Mouse (Mus musculus) spleen, postnatal 10 days (tissue): ENCODE data around the gene Chid1.
"Not testable (repeated sequence)": the region's sequence is repeated elsewhere in the genome, so short reads cannot be mapped to it uniquely, and the experiment has no call there.

ENCODE experiments used
- DNase-seq, 2 experiments: peaks; one replicate each; pipeline ENCODE4 v3.0.0; 2021 to 2022; ENCODE audit warnings: low spot score in 2 of 2

The Chid1 gene

DNA sequence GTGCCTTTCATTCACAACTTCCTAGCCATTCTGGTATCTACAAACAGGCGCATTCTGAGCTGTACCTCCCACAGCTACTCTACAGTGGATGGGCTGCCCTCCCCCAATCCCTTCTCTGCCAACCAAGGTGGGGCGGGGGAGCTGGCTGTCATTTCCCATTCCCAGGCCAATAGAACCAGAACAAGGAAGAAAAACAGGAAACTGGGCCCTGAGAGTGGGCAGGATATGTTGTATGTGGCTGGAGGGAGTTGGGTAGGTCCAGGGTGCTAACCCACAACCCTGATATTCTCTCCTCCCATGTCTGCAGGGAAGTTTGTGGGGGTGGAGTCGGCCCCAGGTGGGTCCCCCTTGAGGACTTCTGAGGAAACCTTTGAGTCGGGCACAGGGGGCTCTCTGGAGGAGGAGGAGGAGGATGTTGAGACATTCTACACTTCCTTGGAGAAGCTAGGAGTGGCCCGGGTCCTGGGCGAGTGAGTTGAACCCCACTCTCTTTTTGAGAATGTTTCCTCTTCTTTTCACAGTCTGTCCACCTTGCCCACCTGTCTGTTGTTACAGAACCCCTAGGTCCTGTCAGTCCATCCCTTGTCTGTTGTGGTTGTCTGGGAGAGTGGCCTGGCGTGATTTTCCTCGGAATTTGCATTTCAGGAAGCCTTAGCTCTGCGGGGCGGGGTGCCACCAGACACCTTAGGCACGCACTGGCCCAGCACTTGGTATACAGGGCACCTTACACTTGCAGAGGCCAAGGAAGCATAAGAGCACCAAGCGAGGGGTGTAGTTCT lies 75.6 kb downstream of the Chid1 start:
- peak in 1 of 2 experiments; percentile 27 for DNase-seq

DNA sequence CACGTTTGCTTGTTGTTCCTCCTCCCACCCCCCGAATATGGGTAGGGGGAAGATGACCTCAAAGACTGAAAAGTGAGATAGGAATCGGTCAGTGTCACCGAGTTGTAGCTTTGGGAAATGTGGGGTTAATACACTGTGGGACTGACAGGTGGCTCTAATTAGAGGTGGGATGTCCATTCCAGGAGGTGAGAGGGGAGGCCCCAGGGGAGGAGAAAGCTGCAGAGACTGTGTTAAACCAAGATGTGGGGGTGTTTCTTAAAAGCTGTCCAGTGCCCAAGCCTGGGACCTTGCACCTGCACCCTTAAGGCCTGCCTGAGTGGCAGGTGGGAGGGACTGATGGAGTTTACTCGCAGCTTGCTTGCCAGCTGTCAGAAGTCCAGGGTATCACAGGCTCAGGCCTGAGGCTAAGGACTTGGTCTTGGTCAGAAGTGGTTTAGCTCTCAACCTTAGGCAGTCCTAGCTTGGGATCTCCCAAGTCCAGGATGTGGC lies 77.3 kb downstream of the Chid1 start:
- no peak for DNase-seq

GRCm38 (mm10) chr7:141461521-141462332 lies 77.9 kb downstream of the Chid1 start:
- DNase-seq = peak in 1 of 2 experiments; percentile 16

DNA sequence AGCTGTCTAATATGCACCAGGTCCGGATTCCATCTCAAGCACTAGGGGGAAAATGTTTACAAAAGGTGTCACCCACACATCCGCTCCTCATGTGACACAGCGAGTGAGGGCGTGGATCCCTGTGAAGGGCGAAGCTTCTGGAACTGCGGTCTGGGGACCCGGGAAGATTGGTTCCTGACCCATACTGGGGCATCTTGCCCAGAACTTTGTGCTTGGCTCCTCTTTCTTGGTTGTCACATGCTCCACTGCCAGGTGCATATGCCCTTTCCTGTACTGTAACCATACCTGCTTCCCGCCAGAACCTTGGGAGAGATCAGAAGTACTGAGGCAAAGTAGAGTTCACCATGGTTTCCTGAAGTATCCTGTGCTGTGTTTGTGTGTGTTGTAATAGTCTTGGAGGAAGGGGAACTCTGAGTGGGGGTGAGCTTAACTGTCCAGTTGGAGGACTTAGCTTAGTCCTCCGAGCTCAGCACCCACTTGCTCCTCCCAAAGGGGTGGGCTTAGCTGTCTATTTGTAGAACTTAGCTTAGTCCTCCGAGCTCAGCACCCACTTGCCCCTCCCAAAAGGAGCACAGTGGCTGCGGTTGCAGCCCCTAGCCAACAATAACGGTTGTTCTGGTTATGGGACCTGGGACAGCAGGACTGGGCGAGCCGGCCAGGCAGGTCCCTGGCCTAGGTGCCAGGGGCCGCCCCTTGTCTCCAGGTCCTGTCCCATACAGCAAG lies 79.1 kb downstream of the Chid1 start, which contains the start of gene Cracr2b:
Gene Cracr2b, plus strand, starts transcription at position 704 of the 723 bp plus-strand sequence.
- DNase-seq = peak in 1 of 2 experiments; percentile 16

- no peak for DNase-seq
Observed at GRCm38 (mm10) chr7:141460001-141460390, 79.7 kb downstream of the Chid1 start.

DNA sequence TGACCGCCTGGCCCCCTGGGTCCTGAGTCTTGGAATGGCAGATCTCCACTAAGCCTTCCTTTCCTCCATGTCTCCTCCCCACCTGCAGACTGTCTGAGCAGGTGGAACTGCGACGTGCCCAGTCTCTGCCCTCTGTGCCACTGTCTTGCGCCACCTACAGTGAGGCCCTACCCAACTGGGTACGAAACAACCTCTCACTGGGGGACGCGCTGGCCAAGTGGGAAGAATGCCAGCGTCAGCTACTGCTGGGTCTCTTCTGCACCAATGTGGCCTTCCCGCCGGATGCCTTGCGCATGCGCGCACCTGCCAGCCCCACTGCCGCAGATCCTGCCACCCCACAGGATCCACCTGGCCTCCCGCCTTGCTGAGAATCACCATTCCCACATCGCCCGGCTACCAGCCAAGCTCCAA lies 80.4 kb downstream of the Chid1 start:
- DNase-seq = peak in 1 of 2 experiments; percentile 14

DNA sequence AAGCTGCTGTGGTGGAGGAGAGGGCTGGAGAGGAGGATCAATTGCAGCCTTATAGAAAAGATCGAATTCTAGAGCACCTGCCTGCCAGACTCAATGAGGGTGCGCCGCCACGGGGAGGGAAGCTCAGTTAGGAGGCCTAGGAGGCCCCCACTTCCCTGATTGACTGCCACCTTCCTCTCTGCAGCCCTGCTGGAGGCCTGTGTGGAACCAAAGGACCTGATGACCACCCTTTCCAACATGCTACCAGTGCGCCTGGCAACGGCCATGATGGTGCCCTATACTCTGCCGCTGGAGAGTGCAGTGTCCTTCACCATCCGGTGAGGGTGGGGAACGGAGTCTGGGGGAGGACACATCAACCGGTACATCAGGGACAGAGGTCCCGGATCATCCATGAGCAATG lies 81.0 kb downstream of the Chid1 start:
- DNase-seq = peak in 1 of 2 experiments; percentile 20

DNA sequence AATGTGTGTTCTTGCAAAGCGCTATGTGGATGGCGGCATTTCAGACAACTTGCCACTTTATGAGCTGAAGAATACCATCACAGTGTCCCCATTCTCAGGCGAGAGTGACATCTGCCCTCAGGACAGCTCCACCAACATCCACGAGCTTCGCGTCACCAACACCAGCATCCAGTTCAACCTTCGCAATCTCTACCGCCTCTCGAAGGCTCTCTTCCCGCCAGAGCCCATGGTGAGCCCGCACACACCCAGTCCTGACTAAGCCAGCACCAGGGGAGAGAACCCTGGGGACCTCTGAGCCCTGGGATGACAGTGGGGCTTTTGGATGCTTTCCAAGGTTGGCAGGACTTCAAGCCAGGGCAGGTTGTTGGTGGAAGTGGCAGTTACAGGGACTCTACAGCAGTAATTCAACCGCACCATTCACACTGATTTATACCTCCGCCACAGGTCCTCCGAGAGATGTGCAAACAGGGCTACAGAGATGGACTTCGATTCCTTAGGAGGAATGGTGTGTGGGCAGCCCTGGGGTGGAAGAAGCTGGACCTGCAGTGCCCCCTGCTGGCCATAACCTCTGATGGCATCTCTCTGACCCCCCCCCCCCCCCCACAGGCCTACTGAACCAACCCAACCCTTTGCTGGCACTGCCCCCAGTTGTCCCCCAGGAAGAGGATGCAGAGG lies 81.5 kb downstream of the Chid1 start:
- DNase-seq = peak; percentile 47 to 80

DNA sequence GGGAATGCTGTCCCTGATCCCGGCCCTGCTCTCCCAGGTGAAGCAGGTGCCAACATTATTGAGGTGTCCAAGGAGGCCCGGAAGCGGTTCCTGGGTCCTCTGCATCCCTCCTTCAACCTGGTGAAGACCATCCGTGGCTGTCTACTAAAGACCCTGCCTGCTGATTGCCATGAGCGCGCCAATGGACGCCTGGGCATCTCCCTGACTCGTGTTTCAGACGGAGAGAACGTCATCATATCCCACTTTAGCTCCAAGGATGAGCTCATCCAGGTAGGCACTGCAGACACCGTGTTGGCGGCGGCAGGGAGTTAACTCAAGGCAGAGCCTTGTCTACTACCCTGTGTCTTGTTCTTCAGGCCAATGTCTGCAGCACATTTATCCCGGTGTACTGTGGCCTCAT lies 82.4 kb downstream of the Chid1 start:
- no peak for DNase-seq

DNA sequence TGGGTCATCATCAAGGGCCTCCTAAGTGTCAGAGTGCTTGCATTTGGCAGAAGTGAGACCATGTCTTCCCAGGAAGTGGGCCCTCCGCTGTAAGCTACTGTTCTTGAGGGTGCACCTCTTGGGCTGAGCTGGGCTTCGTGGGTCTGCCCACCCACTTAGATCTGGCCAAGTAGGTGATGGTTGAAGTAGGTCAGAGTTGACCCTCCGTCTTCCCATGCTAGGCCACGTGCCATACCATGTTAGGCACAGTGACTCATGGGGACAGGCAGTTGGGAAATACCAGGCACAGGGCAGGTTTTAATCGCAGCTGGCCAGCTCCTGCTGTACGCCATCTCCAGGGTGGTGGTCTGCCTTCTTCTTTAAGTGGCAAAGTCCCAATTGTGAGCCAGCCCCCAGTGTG lies 82.9 kb downstream of the Chid1 start:
- peak in 1 of 2 experiments; percentile 15 for DNase-seq

DNA sequence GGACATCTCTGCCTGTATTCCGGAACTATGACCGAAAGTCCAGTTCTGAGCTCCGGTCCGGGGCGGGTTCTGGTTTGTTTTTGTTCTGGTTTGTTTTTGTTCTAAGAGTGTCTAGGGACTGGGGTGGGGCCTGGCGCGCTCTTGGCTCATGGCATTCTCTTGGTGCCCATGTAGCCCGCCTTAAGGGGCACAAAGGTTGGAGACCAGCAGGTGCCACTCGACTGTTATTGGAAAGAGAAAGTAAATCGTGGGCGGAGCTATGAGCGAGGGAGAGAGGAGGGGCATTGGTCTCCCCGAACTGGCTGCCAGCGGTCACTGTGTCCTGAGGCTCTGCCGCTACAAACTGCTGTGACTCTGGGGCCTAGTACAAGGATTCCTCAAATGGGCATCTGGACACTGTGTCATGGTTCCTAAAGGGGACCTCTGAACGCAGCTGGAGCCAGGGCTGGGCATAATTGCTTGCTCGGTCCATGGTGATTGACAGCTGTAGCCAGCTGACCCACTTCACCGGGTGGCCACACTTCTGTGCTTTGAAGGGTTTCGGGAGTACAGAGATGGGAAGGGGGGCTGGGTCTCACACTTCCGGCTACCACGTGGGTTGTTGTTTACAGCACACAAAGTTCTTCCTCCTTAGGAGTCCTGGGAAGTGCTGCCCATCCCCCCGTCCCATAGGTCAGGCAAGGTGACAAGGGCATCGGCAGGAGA lies 83.9 kb downstream of the Chid1 start:
- peak; percentile 73 to 79 for DNase-seq

- DNase-seq = peak; percentile 90 to 98
Observed at GRCm38 (mm10) chr7:141454967-141455551, 84.6 kb downstream of the Chid1 start, which contains the start of gene Pnpla2. TSS of gene Pnpla2 (plus strand) at chr7:141455198.

- DNase-seq = no peak
Observed at GRCm38 (mm10) chr7:141453636-141454035, 86.0 kb downstream of the Chid1 start.

- DNase-seq = no peak
Observed at GRCm38 (mm10) chr7:141451928-141452327, 87.7 kb downstream of the Chid1 start.

GRCm38 (mm10) chr7:141447110-141447991 lies 92.3 kb downstream of the Chid1 start, which contains the start of gene Rplp2:
TSS of gene Rplp2 (plus strand) at chr7:141447370.
- peak; percentile 94 to 95 for DNase-seq

- not testable (repeated sequence) for DNase-seq
Observed at GRCm38 (mm10) chr7:141446374-141446773, 93.3 kb downstream of the Chid1 start.

DNA sequence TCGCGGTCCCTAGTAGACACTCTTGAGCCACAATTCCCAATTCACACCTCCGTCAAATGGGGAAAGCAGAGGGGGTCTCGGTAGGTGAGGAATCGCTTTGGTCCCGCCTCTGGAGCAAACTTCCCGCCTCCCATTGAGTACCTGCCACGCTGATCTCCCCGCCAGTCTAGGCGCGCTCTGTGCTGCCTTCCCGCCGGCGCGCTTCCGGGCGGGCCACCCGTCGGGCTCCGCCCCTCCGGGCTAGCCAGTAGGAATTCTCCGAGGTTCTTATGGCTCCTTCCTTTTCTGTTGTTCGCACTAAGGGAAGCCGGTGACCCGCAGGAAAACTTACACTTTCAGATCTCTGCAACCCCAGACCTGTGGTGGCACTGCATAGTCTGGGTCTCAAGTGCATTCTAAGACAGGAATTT lies 95.8 kb downstream of the Chid1 start, which contains the start of gene Pidd1:
Gene Pidd1, minus strand, starts transcription at position 198 of the 410 bp plus-strand sequence.
- peak in 1 of 2 experiments; percentile 79 for DNase-seq
